Mouse (Mus musculus) ES-CJ7 (cell line): Measurements from ENCODE around the gene Otx1.

Experiments used
- DNase-seq: peaks from one replicate; pipeline ENCODE4 v3.0.0; 2011; ENCODE audit warnings: low read depth, low spot score

Gene Otx1

DNA sequence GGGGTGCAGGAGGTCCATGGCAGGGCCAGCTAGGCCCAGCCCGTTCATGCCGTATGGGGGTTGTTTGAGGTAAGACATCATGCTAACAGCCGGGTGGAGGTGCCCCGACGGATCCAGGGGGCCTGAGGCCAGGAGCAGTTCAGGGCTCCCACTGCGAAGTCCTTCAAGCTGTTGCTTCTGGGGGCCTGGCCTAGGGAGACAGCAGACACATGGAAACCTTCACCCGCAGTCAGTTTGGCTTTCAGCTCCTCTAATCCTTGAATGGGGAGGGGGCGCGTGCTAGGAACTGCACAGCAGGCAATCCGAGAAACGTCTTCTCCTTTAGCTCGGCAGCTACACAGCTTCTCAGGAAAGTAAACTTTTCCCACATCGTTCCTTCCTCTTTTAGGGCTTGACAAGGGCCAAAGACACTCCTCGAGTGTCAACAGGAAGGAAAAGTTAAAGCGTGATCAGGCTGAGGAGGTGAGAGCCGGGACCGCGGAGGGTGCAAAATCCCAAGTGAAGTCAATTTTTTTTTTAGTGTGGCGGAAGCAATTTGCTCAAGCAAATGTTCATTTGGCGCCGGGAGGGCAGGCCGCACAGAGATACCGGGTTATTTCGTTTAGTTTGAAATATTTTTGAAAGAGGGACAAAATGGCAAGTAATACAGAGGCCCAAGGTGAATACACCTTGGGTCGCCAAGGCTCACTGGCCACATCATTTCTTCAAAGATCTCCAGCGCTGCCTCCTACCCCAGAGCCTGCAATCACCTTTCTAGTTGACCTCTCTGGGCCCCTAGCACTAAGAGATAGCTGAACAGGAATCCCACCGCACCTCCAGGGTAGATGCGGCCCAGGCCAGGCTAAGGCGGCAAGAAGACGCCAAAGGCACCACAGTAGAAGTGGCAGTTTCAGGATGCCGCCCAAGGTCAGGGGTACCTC, 3.0 kb downstream of the Otx1 start:
- peak; percentile 54 for DNase-seq

DNA sequence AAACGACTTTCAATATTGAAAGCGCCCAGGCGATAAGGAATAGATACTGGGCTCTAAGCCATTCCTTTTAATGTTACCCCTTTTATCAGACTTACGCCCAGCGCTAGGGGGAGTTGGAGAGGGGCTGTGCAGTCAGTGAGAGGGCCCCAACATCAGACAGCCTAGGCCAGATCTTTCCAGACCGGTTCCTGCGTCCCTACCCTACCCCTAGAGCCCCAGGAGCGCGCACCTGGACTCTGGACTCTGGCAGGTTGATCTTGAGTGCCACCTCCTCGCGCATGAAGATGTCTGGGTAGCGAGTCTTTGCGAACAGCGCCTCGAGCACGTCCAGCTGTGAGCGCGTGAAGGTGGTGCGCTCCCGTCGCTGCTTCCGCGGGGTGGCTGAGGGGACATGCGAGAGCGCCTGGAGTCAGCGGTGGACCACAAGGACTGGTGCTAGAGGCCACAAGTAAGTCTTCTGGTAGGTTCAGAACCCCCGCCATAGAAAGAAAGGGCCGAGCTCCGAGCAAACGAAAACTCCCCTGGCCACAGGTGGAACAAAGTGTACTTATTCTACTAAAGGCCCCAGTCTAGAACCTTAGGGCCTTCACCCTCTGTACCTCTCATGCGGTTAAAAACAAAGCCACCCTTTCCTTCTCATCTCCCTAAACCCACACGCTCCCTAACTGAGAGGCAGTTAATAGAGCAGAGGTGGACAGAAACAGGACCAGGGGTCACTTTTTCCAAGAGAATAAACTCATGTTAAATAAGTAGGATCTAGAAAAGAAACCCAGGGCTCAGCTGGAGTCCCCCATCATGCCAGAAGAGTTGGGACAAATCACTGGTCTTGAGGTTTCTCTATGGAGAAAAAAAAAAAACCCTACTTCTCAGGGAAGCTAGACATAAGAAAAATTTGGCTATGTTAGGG, 4.3 kb downstream of the Otx1 start:
- peak; percentile 78 for DNase-seq

DNA sequence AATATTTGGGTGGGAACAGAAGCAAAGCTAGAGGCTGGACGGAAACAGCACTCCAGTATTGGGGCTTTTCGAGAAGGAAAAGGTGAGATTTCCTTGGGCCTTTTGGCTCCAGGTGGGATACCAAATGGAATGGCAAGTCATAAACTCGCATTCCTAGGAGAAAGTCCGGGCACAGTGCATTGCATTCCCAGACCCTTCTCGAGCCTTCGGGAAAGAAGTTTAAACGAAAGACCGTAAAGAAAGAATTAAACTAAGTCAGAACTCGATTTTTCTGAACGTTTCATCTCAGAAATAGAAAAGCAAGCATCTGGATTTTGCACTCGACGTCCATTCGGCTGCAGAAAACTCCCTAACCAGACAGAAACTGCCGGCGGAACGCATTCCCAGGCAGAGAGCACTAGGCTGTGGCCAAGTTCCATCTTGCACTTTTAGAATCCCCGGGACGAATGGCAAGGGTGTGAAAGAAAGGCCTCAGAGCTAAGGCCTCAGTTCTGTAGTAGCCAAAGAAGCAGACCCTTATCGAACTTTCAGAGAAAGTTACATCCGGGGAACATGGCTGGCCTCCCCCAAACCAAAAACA, 5.0 kb downstream of the Otx1 start:
- DNase-seq, result peak; percentile 40

DNA sequence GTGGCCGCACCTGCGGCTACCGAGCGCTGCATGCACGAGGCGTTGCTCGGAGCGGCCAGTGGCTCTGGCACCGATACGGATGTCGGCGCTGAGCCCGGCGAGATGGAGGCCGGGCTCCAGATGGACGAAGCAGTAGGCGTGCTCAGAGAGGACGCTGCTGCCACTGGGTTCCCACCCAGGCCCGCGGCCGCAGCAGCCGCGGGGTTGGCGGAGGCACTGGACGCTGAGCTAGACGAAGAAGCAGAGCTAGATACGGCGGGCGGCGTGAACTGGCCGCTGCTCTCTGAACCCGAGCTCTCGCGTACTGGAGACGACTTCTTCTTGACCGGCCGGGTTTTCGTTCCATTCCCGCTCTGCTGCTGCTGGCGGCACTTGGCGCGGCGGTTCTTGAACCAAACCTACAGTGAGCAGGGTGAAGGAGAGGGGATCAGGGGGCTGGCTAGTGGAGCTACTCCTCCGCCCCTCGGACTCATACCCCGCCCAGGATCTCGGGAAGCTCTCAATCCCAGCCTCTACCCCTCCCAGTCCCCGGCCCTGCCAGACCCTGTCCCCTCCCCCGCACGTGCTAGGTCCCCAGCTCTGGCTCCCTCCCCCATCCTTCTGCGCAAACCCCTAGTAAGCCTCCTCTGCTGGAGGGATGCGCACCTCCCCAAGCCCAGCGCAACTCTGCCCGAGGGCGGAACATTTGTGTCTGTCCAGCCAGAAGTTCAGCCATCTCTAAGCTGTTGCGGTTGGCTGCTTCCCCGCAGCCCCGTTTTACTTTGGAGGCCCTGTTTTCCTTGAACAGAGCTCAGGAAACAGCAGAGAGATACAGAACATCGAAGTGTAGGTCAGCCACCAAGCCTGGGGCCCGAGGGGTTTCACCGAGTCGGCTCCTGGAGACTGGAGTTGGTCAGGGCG, 5.8 kb downstream of the Otx1 start:
- DNase-seq, result peak; percentile 92

DNA sequence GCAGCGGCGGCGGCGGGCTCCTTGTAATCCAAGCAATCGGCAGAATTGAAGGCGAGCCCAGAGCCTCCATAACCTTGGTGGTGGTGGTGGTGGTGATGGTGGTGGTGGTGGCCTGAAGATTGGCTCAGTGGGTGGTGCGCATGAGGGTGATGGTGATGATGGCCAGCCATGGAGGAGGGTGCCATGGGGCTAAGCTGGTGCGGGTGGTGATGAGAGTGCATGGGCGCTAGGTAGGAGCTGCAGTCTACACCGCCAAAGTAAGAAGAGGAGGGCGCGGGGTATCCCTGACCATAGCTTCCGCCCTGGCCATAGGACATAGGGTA, 6.4 kb downstream of the Otx1 start:
- peak; percentile 39 for DNase-seq

DNA sequence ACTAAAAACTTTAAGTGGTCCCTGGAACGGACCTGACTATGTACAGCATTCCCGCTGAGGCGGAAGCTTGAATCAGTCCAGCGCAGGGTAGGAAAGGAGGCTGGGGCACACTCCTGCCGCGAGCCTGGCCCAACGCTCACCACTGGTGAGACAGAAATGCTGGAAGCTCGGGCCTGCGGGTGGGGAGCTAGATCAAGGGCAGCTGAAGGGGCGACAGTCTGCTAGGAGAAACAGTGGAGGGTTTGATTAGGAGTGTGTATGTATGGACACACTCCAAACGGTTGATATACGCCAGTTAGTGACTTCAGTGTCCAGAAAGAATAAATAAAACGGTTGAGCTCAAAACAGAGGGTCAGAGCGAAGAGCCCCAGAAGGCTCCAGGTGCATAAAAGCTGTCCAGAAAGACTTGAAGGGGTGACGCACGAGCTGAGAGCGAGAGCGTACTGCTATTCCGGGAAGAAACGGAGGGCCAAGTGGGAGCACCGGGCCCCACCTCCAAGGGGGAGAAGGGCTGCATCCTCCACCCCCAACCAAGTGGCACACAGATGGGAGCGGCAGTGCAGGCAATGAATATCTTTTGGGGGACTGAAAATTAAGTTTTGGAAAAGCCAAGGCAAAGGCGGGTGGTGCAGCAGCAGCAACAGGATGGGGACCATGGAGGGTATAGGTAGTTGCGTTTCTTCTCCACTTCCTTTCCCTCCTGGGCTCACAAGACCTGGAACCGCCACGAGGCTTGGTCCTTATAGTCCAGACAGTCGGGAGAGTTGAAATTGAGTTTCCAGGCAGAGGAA, 7.0 kb downstream of the Otx1 start:
- peak; percentile 53 for DNase-seq

DNA sequence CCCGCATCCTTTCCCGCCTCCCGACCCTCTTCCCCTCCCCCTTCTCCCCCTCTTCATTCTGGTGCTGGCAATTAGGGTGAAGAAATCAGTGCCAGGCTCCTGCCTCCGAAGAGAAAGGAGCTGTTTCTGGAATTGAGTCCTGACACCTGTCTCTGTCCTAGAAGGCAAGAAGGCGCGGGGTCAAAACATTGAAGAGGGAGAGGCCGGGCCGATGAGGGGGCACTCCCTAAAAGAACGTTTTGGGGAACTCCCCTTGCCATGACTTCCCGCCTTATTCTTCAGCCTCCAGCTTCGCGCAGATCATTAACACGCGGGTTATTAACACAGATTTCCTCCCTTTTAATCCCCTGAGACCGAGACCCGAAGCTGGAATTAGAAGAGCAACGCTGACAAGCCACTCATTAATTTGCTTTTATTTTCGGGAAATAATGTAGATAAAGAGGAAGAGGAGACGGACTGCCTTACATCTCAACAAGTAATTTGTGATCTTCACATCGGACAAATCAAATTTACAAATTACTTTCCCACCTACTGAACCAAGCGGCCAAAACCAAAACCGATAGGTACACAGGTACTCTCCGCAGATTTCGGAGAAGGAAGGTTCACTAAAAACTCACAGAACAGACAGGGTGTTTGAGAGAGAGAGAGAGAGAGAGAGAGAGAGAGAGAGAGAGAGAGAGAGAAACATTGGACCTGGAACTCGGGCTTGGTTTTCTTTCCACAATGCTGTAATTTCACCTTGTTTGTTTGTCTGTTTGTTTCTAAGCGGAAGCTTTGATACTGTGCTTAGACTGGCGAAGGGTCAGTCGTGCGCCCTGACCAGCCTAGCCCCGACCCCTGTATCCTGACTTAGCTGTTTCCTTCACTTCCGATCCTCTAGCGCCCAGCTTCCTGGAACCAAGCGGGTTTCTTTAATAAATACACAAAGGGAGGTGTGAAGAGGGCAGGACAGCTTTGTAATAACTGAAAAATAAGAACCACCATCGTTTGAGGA, 8.0 kb downstream of the Otx1 start:
- peak; percentile 37 for DNase-seq

DNA sequence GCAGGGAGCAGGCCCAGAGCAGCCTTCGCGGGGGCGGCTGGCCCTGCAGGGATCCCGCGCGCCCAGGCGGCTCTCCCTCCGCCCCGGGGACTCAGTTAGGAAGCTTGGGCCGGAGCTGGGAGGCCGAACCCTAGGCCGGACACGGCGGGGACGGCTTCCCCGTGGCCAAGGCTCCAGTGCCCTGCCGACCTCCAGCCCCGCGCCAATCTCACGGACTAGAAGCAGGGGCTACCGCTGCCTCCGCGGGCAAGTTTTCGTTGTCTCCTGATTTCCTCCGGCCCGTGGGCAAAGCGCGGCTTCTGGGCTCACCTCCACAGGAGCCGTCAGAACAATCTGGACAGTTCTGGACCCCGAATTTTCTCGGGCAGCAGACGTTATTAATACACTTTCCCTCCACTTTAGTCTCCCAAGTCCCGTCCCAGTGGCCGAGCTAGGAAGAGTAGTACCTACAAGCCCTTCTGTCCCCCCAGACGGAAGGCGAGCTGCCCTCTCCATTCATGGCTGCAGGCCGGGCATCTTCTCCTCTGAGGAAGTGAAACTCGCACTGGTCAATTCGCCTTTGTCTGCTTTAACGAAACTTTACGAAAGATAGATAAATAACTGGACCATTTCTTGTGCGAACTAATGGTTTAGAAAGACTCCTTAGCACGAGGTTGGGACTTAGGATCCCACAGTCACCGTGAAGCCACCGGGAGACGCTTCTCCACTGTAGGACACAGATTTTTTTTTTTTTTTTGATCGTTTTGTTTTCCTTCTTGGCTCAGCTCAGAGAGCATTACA, 8.9 kb downstream of the Otx1 start:
- DNase-seq, result peak; percentile 41

DNA sequence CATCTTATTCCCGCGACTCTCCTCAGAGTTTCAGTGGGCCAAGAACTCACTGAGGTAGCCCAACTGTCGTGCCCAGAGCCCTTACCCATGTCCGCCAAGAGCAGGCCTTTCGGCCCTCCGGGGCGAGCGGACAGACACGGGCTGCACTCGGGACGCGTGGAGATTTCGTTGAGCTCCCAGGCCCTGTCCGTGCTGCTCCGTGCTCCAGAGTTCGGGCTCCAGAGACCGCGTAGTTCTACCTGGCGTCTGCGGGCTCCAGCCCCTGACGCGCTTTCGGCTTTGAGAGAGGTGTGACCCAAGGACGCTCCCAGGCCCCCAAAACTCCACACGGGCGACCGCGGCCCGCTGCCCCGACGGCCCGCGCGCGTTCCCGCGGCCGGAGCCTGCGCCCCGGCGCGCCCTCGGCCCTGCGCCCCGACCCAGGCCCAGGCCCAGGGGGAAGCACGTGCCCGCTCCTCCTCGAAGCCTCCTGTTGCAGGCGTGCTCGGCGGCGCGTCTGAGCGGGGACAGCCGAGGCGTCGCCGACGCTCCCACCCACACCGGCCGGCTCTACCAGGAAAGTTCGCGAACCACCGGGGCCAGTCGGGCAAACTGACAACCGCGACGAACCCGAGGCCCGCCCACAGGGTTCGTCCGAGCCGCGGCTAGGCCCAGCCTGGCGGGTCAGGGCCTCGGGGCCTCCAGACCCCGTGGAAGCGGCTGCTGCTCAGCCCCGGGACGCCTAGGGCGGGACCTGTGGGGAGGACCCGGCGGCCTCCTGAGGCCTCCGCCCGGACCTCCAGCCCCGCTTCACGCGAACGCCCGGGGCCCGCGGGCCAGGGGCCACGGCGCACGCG, 9.7 kb downstream of the Otx1 start:
- peak; percentile 47 for DNase-seq

DNA sequence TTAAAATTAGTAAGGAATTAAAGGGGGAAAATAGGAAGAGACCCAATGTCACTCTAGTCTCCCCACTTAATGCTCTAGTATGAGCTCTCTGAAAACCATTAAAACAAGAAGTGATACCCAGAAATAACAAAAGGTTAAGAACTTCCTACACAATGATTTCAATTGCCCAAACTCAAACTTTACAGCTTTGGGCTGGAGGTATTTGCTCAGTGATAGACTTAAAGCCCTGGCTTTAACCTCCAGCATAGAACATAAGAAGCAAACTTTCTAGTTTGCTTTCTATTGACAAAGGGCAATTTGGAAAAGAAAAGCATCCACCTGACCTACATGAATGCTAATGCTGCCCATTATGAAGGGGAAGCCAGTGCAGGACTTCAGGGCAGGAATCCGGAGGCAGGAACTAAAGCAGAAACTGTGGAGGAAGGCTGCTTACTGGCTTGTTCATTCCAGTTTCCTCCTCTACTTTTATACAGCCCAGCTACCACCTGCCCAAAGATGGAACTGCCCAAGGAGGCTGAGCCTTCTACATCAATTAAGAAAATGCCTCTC, 14.2 kb downstream of the Otx1 start:
- peak; percentile 89 for DNase-seq

DNA sequence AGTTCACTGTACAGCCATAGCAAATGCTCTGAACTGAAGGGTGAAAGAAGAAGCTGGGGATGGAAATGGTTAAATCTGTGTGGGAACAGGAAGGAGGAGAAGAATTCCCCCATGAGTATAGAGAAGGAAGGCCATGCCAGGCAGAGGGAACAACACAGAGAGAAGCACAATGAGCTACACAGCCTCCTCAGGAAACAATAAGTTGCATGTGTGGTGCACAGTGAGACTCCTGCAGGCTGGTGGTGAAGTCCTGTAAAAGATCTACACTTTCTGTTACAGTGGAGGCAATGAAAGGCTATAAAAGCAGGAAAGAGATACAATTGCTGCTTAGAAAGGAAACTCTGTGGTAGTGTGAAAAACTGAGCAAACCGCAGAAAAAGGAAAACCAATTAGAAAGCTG, 17.6 kb downstream of the Otx1 start:
- DNase-seq, result peak; percentile 1

DNA sequence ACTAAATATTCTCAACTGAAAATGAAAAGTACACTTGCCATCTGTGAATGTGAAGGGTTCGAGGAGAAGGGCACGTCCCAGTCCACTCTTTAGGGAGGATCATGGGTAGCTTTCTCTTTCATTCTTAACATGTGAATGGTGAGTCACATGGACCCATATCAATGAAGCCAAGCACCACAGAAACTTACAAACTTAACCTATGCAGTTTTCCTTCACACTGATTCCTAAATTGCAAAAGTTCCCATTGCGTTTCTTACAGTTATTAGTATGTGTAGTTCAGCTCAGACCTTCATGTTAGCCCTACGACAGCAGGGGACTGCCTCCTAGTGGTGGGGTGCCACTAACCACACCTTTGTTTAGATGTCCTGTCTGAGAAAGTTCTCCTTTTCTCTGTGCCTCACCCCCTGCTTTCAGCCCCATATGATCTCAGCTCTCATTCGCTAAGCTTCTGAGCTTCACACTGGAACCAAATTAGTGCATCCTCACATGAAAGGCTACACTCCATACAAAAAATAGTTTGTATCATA, 28.6 kb downstream of the Otx1 start:
- DNase-seq, result no peak

DNA sequence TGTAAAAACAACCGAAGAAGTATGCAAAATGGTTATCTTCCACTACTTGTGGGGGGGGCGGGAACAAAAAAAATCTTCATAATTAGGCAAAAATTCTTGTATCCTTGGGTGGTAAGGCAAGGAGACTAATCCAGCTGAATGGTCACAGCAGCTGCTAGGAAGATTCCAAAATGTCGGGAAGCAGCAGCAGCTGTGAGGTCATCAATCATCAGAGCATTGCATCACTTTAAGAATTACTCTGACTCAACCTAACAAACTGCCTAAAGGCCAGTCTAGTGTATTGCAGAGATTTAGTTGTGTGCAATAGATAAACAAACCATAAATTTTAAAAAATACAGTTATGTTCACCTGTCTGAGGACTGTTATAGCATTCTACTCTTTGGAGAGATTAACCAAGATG, 29.1 kb downstream of the Otx1 start:
- DNase-seq, result no peak

DNA sequence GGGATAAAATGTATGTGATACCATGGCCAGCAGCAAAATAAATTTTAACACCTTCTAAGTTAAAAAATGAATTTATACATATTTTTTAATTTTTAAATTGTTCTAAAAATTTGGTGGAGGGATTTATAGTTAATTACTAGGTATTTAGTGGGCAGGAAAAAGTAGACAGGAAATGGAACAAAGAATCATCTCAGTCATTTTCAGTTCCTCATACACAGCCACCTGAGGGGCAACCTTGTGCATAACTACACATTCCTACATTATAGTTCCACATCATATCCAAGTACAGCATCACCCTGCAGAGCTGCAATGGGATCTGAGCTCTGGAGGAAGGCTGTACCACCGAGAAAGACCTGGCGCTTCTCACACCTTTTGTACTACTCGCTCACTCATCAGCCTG, 33.8 kb downstream of the Otx1 start:
- no peak for DNase-seq

DNA sequence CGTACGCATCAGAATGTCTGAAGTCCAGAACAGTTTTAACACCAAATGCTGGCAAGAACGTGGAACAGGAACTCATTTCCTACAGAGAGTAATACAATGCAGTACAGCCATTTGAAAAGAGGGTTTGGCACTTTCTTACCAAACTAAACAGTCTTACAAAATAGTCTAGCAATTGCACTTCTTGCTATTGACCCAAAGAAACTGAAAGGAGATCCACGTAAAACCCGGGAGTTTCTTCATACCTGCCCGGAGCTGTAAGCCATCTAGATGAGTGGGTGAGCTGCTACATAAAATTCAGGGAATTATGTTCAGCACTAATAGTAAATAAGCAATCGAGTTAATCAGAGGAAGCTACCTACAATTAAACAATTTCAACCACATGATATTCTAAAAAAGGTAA, 47.5 kb downstream of the Otx1 start:
- no peak for DNase-seq

DNA sequence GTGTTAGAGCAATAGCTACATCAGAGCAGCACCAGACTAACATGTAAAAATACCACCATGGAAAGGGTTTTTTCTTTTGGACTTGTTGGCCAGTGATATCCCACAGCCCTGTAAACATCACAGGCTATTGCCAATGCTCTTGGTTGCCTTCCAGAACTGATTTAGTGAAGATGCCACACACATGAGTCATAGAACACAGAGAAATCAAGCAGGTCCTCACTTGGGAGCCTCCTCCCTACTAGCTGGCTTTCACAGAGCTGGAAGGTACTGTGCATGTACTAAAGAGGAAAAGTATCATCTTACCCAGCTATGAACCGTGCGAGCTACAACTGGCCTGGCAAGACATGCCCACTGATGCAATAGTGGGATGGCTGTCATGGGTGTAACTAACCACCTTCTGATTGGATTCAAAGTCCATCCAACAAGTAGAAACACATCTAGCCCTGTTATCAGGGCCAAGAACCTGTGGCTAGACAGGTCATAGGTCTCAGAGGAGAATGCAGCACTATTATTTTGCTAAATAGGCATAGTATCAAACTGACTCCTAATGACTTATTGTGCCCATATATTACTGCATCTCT, 51.0 kb downstream of the Otx1 start:
- DNase-seq, result no peak

DNA sequence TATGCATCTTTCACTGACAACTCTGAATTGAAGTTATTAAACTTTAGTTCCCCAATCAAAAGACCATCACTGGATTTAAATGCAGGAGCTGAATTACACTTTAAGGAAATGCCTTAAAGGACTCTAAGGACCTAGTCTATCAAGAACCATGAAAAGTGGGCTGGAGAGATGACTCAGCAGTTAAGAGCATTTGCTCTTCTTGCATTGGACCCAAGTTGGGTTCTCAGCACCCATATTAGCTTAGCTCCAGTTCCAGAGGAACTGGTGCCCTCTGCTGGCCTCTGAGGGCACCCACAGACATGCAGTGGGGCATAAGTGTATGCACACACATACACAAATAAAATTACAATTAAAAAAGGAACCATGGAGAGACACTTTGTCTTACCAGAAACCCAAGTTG, 52.6 kb downstream of the Otx1 start:
- peak; percentile 42 for DNase-seq
